Mouse (Mus musculus) heart, adult 2 months (tissue): ENCODE data around the gene Capzb.

ENCODE experiments used
- CTCF ChIP-seq: fragments of 200-600 bp; IDR thresholded peaks from 2 replicates; pipeline ENCODE4 v1.8.1; 2022; ENCODE audit warnings: antibody characterized with exemption, mild to moderate bottlenecking, moderate library complexity
- EP300 ChIP-seq: fragments of 200-500 bp; IDR thresholded peaks from 2 replicates; pipeline ENCODE4 v1.6.1; 2011; ENCODE audit warnings: low read depth, low read length, control low read depth; ENCODE audit not compliant: insufficient read depth

GRCm38 (mm10) chr4:139151370-139151769, 41.3 kb upstream of the Capzb start:
- peak; percentile 53 for TF ChIP-seq CTCF
- no peak for TF ChIP-seq EP300
